Comparison of ENCODE assay signal across 16 mouse cellular contexts in genomic region chr2:34078248-34078874, GRCm38 (mm10).
DNase-seq lines count a peak whose midpoint lies in the region; ATAC-seq lines count a peak whose summit lies in the region.
"Had no signal": no experiment of that assay in that cellular context is flagged by ENCODE, and none has a peak within 500 bp of the region (broad histone marks: within the 10 kb centered on the region; RNA-seq: fewer than 3 reads in every experiment).

No protein-coding gene starts in this region.

- no peaks in the 10 kb centered on the region for H3K27me3 ChIP-seq in forebrain, embryonic 10.5 days (ENCODE audit: poor library complexity, severe bottlenecking)
- peaks cover 4% of the 10 kb centered on the region; the same call in 1 of the 2 replicates for H3K27me3 ChIP-seq in hindbrain, embryonic 10.5 days (ENCODE audit: insufficient read depth, poor library complexity, severe bottlenecking)
- H3K27me3 ChIP-seq in midbrain, embryonic 11.5 days (ENCODE audit: control insufficient read depth, insufficient read depth, low read length) = no peaks in the 10 kb centered on the region
- H3K27me3 ChIP-seq in neural tube, embryonic 13.5 days = no peaks in the 10 kb centered on the region
- H3K27me3 ChIP-seq in liver, embryonic 11.5 days (replicated peaks; ENCODE audit: control insufficient read depth, insufficient read depth, low read length) = no peaks in the 10 kb centered on the region

- H3K4me3 ChIP-seq in forebrain, embryonic 10.5 days = no peak overlapping the region
- H3K4me3 ChIP-seq in hindbrain, embryonic 10.5 days = peak overlapping the region; percentile 9; the same call in 1 of the 2 replicates
- H3K4me3 ChIP-seq in midbrain, embryonic 11.5 days (ENCODE audit: low read depth, low read length) = no peak overlapping the region
- no peak overlapping the region for H3K4me3 ChIP-seq in neural tube, embryonic 13.5 days
- H3K4me3 ChIP-seq in liver, embryonic 11.5 days (ENCODE audit: low read depth, low read length) = no peak overlapping the region
- H3K4me3 ChIP-seq: left cerebral cortex, adult 2 months; limb, embryonic 13.5 days; megakaryocyte, embryonic 14.5 days had no signal

- no peak for DNase-seq in forebrain, embryonic 10.5 days (ENCODE audit: extremely low spot score, low spot score)
- peak; percentile 76 for DNase-seq in hindbrain, embryonic 10.5 days (ENCODE audit: low spot score)
- DNase-seq in midbrain, embryonic 11.5 days (ENCODE audit: low spot score, missing footprints) = peak; percentile 91
- no peak for DNase-seq in spleen, postnatal 14 days (ENCODE audit: low spot score in 2 of 2)
- DNase-seq in ovary, postnatal 36 days (ENCODE audit: low spot score) = no peak
- DNase-seq in liver, embryonic 11.5 days (ENCODE audit: low spot score) = no peak
- DNase-seq in kidney, postnatal 4 days = no peak
- DNase-seq: cerebellum, adult 11 months; gastrocnemius, postnatal 10 days; kidney, adult 2 months; lung, embryonic 14.5 days had no signal

- ATAC-seq in midbrain, embryonic 11.5 days (ENCODE audit: low FRiP score) = peak; percentile 89
- peak; percentile 80 for ATAC-seq in neural tube, embryonic 13.5 days (ENCODE audit: low read depth)
- ATAC-seq in liver, embryonic 11.5 days (replicated peaks; ENCODE audit: low FRiP score) = no peak

- H3K4me2 ChIP-seq in midbrain, embryonic 11.5 days = no peak overlapping the region
- no peak overlapping the region for H3K4me2 ChIP-seq in neural tube, embryonic 13.5 days
- no peak overlapping the region for H3K4me2 ChIP-seq in liver, embryonic 11.5 days
- H3K4me2 ChIP-seq: heart, embryonic 11.5 days; limb, embryonic 13.5 days; lung, embryonic 14.5 days had no signal

- H3K9me3 ChIP-seq in forebrain, embryonic 10.5 days = peaks cover 4% of the 10 kb centered on the region; the same call in 1 of the 2 replicates
- peaks cover 7% of the 10 kb centered on the region; the same call in 1 of the 2 replicates for H3K9me3 ChIP-seq in hindbrain, embryonic 10.5 days
- peaks cover 4% of the 10 kb centered on the region; the same call in 1 of the 2 replicates for H3K9me3 ChIP-seq in midbrain, embryonic 11.5 days (ENCODE audit: control insufficient read depth, low read length)
- peaks cover 7% of the 10 kb centered on the region; the same call in 1 of the 2 replicates for H3K9me3 ChIP-seq in neural tube, embryonic 13.5 days
- no peaks in the 10 kb centered on the region for H3K9me3 ChIP-seq in liver, embryonic 11.5 days (ENCODE audit: control insufficient read depth, low read length)
- H3K9me3 ChIP-seq: limb, embryonic 13.5 days had no signal

- H3K9ac ChIP-seq in midbrain, embryonic 11.5 days (ENCODE audit: low read length) = no peak overlapping the region
- H3K9ac ChIP-seq in neural tube, embryonic 13.5 days = no peak overlapping the region
- no peak overlapping the region for H3K9ac ChIP-seq in liver, embryonic 11.5 days (ENCODE audit: low read depth, low read length)
- H3K9ac ChIP-seq: limb, embryonic 13.5 days; lung, embryonic 14.5 days had no signal

- H3K27ac ChIP-seq in forebrain, embryonic 10.5 days = peak overlapping the region; percentile 73
- H3K27ac ChIP-seq in hindbrain, embryonic 10.5 days = peak overlapping the region; percentile 87
- peak overlapping the region; percentile 35; the same call in 1 of the 2 replicates for H3K27ac ChIP-seq in midbrain, embryonic 11.5 days (ENCODE audit: low read depth, low read length)
- H3K27ac ChIP-seq in neural tube, embryonic 13.5 days (replicated peaks) = peak overlapping the region; percentile 80
- H3K27ac ChIP-seq in liver, embryonic 11.5 days (ENCODE audit: low read depth, low read length) = no peak overlapping the region
- H3K27ac ChIP-seq: left cerebral cortex, adult 2 months; limb, embryonic 13.5 days had no signal

- 78% methylated on average over 3 of the region's 3 CpGs for WGBS in forebrain, embryonic 10.5 days
- 54% methylated on average over 3 of the region's 3 CpGs for WGBS in hindbrain, embryonic 10.5 days
- 55% methylated on average over 3 of the region's 3 CpGs for WGBS in midbrain, embryonic 11.5 days
- 37% methylated on average over 3 of the region's 3 CpGs for WGBS in neural tube, embryonic 13.5 days
- WGBS in liver, embryonic 11.5 days = 58% methylated on average over 3 of the region's 3 CpGs

- no peaks in the 10 kb centered on the region for H3K36me3 ChIP-seq in forebrain, embryonic 10.5 days (replicated peaks)
- no peaks in the 10 kb centered on the region for H3K36me3 ChIP-seq in hindbrain, embryonic 10.5 days
- H3K36me3 ChIP-seq in midbrain, embryonic 11.5 days (ENCODE audit: control insufficient read depth, insufficient read depth, low read length) = no peaks in the 10 kb centered on the region
- H3K36me3 ChIP-seq in neural tube, embryonic 13.5 days = no peaks in the 10 kb centered on the region
- no peaks in the 10 kb centered on the region for H3K36me3 ChIP-seq in liver, embryonic 11.5 days (ENCODE audit: control insufficient read depth, insufficient read depth, low read length)
- H3K36me3 ChIP-seq: limb, embryonic 13.5 days had no signal

- H3K4me1 ChIP-seq in forebrain, embryonic 10.5 days = peaks cover 29% of the 10 kb centered on the region
- peaks cover 53% of the 10 kb centered on the region for H3K4me1 ChIP-seq in hindbrain, embryonic 10.5 days (replicated peaks)
- peaks cover 19% of the 10 kb centered on the region for H3K4me1 ChIP-seq in midbrain, embryonic 11.5 days (ENCODE audit: control insufficient read depth, insufficient read depth, low read length)
- peaks cover 32% of the 10 kb centered on the region for H3K4me1 ChIP-seq in neural tube, embryonic 13.5 days (replicated peaks)
- H3K4me1 ChIP-seq in liver, embryonic 11.5 days (replicated peaks; ENCODE audit: control insufficient read depth, insufficient read depth, low read length) = no peaks in the 10 kb centered on the region

Comparison
In these comparisons a context has a peak if more than half of its experiments do, and no peak if none do; other contexts are left out.
1. DNase-seq: peak in hindbrain, embryonic 10.5 days (single experiment) and midbrain, embryonic 11.5 days (single experiment); none in forebrain, embryonic 10.5 days (single experiment), spleen, postnatal 14 days (0 of 2), ovary, postnatal 36 days (single experiment), liver, embryonic 11.5 days (single experiment) and kidney, postnatal 4 days (0 of 2).